Mouse (Mus musculus) limb, embryonic 13.5 days (tissue): Measurements from ENCODE around the gene BC034090. TPM values are rescaled to one million over a fixed set of nuclear protein-coding genes. Genes with fewer than 3 reads are reported as not detected.

Source experiments
- ATAC-seq: fragments of 200-750 bp; cut with Nextera tagmentation; 2 replicates; pipeline ENCODE4 v1.8.0; 2017; ENCODE audit warnings: low read depth, moderate number of reproducible peaks, moderate TSS enrichment; ENCODE audit not compliant: low FRiP score
- H3K27ac ChIP-seq: fragments of 300-500 bp; sonication (generic); 2 replicates; pipeline ENCODE4 v1.5.1; 2015; ENCODE audit warnings: inconsistent platforms, mild to moderate bottlenecking, moderate library complexity
- H3K27me3 ChIP-seq: fragments of 300-500 bp; sonication (generic); 2 replicates; pipeline ENCODE4 v1.6.1; 2015; ENCODE audit warnings: mild to moderate bottlenecking, inconsistent platforms
- H3K36me3 ChIP-seq: fragments of 300-500 bp; sonication (generic); 2 replicates; pipeline ENCODE4 v1.6.1; 2015; ENCODE audit warnings: inconsistent platforms, mild to moderate bottlenecking, moderate library complexity
- H3K4me1 ChIP-seq: fragments of 300-500 bp; sonication (generic); 2 replicates; pipeline ENCODE4 v1.6.1; 2015; ENCODE audit warnings: inconsistent platforms
- H3K4me2 ChIP-seq: fragments of 300-500 bp; sonication (generic); replicated peaks from 2 replicates; pipeline ENCODE4 v1.6.1; 2015; ENCODE audit warnings: inconsistent platforms, mild to moderate bottlenecking, moderate library complexity
- H3K4me3 ChIP-seq: fragments of 300-500 bp; sonication (generic); 2 replicates; pipeline ENCODE4 v1.5.1; 2015; ENCODE audit warnings: moderate library complexity, mild to moderate bottlenecking, inconsistent platforms
- H3K9ac ChIP-seq: fragments of 300-500 bp; sonication (generic); 2 replicates; pipeline ENCODE4 v1.6.1; 2015; ENCODE audit warnings: mild to moderate bottlenecking, inconsistent platforms
- H3K9me3 ChIP-seq: fragments of 300-500 bp; sonication (generic); 2 replicates; pipeline ENCODE4 v1.6.1; 2016; ENCODE audit warnings: inconsistent platforms
- WGBS: fragments of 180-500 bp; shearing (Covaris S2); methylation state at CpG from one replicate; pipeline ENCODE4 v1.1.7; 2015; 5-methylcytosine and 5-hydroxymethylcytosine counted together
- polyA plus RNA-seq: library from polyadenylated mRNA; unstranded; fragments of >200 nt; fragmentation: Nextera tagmentation; extraction: Ambion mirVana; gene quantifications from 2 replicates; pipeline ENCODE4 v1.2.1, GENCODE M21; 2015

The BC034090 gene
- polyA plus RNA-seq, 1 experiment from 2014 or later: 9.1 TPM

DNA sequence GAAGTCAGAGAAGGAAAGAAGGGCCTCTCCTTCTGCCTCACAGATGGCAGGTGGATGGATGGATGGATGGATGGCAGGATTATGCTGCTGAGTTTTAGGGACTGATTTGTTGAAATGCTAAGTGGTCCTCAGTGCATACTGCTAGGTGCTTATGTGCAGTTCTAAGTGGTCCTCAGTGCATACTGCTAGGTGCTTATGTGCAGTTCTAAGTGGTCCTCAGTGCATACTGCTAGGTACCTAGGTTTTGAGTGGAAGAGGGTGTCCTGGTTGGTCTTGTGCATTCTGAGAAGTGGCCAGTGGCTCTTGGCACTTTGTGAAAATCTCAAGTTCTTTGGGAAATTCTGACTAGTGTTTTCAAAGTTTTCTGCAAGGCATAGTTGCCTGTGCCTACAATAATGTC, 74.3 kb downstream of the BC034090 start:
- Histone ChIP-seq H3K27ac (no peak overlapping the region), H3K9ac (no peak overlapping the region), H3K9me3 (no peaks in the 10 kb centered on the region), H3K4me3 (no peak overlapping the region), H3K36me3 (peaks cover under 1% of the 10 kb centered on the region; the same call in 1 of the 2 replicates), H3K4me1 (no peaks in the 10 kb centered on the region), H3K4me2 (no peak overlapping the region), H3K27me3 (no peaks in the 10 kb centered on the region)
- ATAC-seq: no peak

DNA sequence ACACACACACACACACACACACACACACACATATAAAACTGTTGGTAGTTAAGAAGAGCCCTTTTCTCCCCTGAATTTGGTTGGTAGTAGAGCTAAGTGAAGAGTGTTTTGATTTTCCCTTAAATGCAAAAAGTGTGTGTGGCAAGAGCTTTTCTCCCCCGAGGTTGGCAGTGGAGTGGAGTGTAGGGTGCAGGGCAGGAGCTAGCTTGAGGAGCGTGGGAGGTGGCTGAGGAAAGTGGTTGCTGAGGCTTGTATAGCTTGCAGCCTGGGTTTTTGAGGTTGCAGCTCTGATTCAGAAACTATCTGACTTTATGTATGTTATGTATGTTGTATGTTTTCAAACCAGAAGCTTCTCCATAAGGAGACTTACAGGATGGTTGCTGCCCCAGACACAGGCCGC, 76.8 kb downstream of the BC034090 start:
- Histone ChIP-seq H3K9ac (no peak overlapping the region), H3K27me3 (no peaks in the 10 kb centered on the region), H3K36me3 (no peaks in the 10 kb centered on the region), H3K27ac (no peak overlapping the region), H3K4me3 (no peak overlapping the region), H3K4me2 (no peak overlapping the region), H3K9me3 (no peaks in the 10 kb centered on the region), H3K4me1 (peaks cover 12% of the 10 kb centered on the region; the same call in 1 of the 2 replicates)
- 89% methylated on average over 3 of the region's 3 CpGs for WGBS
- no peak for ATAC-seq

Other genes starting within 250 kb of the BC034090 start
- 5.8 and 6.0 TPM in 2 replicates for gene Ier5, start 144.8 kb downstream of the BC034090 start, polyA plus RNA-seq
- gene Mr1, start 97.6 kb downstream of the BC034090 start, polyA plus RNA-seq: 7.6 and 7.7 TPM in 2 replicates
- gene Stx6, start 85.7 kb downstream of the BC034090 start, polyA plus RNA-seq: 89.3 and 98.1 TPM in 2 replicates
- gene Xpr1, start 173.0 kb upstream of the BC034090 start, polyA plus RNA-seq: 8.8 and 10.0 TPM in 2 replicates